Mouse (Mus musculus): ENCODE results near the gene Hmgn3. TPM values are rescaled to one million over a fixed set of nuclear protein-coding genes. Genes with fewer than 3 reads are reported as not detected.
A peak's percentile ranks its signal among the peaks of the same experiment; 100 is the strongest.
"Not testable (repeated sequence)": the region's sequence is repeated elsewhere in the genome, so short reads cannot be mapped to it uniquely, and the experiment has no call there.

Gene Hmgn3
- 110 and 116 TPM in 2 replicates for polyA plus RNA-seq (2016; fragmentation: Nextera tagmentation; extraction: Ambion mirVana)

- Histone ChIP-seq H3K27me3 (ENCODE audit: insufficient read depth, poor library complexity, severe bottlenecking) (no peaks in the 10 kb centered on the region), H3K9me3 (no peaks in the 10 kb centered on the region), H3K27ac (peak within 1 kb of the TSS; percentile 79), H3K36me3 (no peaks in the 10 kb centered on the region), H3K4me1 (replicated peaks) (peaks cover 6% of the 10 kb centered on the region), H3K4me3 (peak within 1 kb of the TSS; percentile 70)
- DNase-seq (ENCODE audit: low spot score): peak; percentile 92
- WGBS: 9% methylated on average over 28 of the region's 28 CpGs
These were observed at the start of gene Hmgn3 for GRCm38 (mm10) chr9:83146446-83147188. Hmgn3 (minus strand) TSS chr9:83146685.

GRCm38 (mm10) chr9:83195765-83196164, 49.3 kb upstream of the Hmgn3 start:
- Histone ChIP-seq H3K36me3 (no peaks in the 10 kb centered on the region), H3K4me1 (replicated peaks) (no peaks in the 10 kb centered on the region), H3K27me3 (ENCODE audit: insufficient read depth, poor library complexity, severe bottlenecking) (no peaks in the 10 kb centered on the region), H3K4me3 (no peak overlapping the region), H3K27ac (no peak overlapping the region), H3K9me3 (no peaks in the 10 kb centered on the region)
- 83% methylated on average over 10 of the region's 10 CpGs for WGBS
- no peak for DNase-seq (ENCODE audit: low spot score)

- DNase-seq (ENCODE audit: low spot score): peak; percentile 12
- H3K4me3 ChIP-seq: no peak overlapping the region
- WGBS: 67% methylated on average over 6 of the region's 6 CpGs
- H3K27ac ChIP-seq: no peak overlapping the region
- H3K4me1 ChIP-seq (replicated peaks): no peaks in the 10 kb centered on the region
- no peaks in the 10 kb centered on the region for H3K9me3 ChIP-seq
- no peaks in the 10 kb centered on the region for H3K27me3 ChIP-seq (ENCODE audit: insufficient read depth, poor library complexity, severe bottlenecking)
- no peaks in the 10 kb centered on the region for H3K36me3 ChIP-seq
These were observed 48.5 kb upstream of the Hmgn3 start for GRCm38 (mm10) chr9:83195007-83195406.

GRCm38 (mm10) chr9:83187752-83188151, 41.3 kb upstream of the Hmgn3 start:
- Histone ChIP-seq H3K9me3 (no peaks in the 10 kb centered on the region), H3K27ac (no peak overlapping the region), H3K4me1 (replicated peaks) (no peaks in the 10 kb centered on the region), H3K27me3 (ENCODE audit: insufficient read depth, poor library complexity, severe bottlenecking) (no peaks in the 10 kb centered on the region), H3K36me3 (no peaks in the 10 kb centered on the region), H3K4me3 (no peak overlapping the region)
- no peak for DNase-seq (ENCODE audit: low spot score)
- whole genome bisulfite sequencing: 85% methylated on average over 2 of the region's 2 CpGs

- H3K27me3 ChIP-seq (ENCODE audit: insufficient read depth, poor library complexity, severe bottlenecking): no peaks in the 10 kb centered on the region
- DNase-seq (ENCODE audit: low spot score): peak; percentile 80
- H3K27ac ChIP-seq: peak overlapping the region; percentile 79
- peaks cover 3% of the 10 kb centered on the region; the same call in 1 of the 2 replicates for H3K9me3 ChIP-seq
- peaks cover 6% of the 10 kb centered on the region for H3K4me1 ChIP-seq (replicated peaks)
- WGBS: 4% methylated on average over 53 of the region's 53 CpGs
- peak overlapping the region; percentile 70 for H3K4me3 ChIP-seq
- 0 out of 2 replicates have a peak, but pooled peaks cover 2% of the 10 kb centered on the region for H3K36me3 ChIP-seq
These were observed 667 bp downstream of the Hmgn3 start for GRCm38 (mm10) chr9:83145591-83146445.

- no peak for DNase-seq (ENCODE audit: low spot score)
- WGBS: 94% methylated on average over 4 of the region's 4 CpGs
- Histone ChIP-seq H3K4me3 (no peak overlapping the region), H3K4me1 (replicated peaks) (peaks cover 6% of the 10 kb centered on the region), H3K27ac (no peak overlapping the region), H3K27me3 (ENCODE audit: insufficient read depth, poor library complexity, severe bottlenecking) (no peaks in the 10 kb centered on the region), H3K36me3 (no peaks in the 10 kb centered on the region), H3K9me3 (0 out of 2 replicates have a peak, but pooled peaks cover 3% of the 10 kb centered on the region)
These were observed 16.7 kb downstream of the Hmgn3 start for GRCm38 (mm10) chr9:83129831-83130230.

GRCm38 (mm10) chr9:83127840-83128239, 18.6 kb downstream of the Hmgn3 start:
- no peaks in the 10 kb centered on the region for H3K27me3 ChIP-seq (ENCODE audit: insufficient read depth, poor library complexity, severe bottlenecking)
- 72% methylated on average over 7 of the region's 7 CpGs for WGBS
- 0 out of 2 replicates have a peak, but pooled peaks cover 3% of the 10 kb centered on the region for H3K9me3 ChIP-seq
- no peaks in the 10 kb centered on the region for H3K36me3 ChIP-seq
- no peak for DNase-seq (ENCODE audit: low spot score)
- H3K4me3 ChIP-seq: no peak overlapping the region
- H3K27ac ChIP-seq: no peak overlapping the region
- peaks cover 6% of the 10 kb centered on the region for H3K4me1 ChIP-seq (replicated peaks)

GRCm38 (mm10) chr9:83126482-83126881, 20.0 kb downstream of the Hmgn3 start:
- not testable (repeated sequence) for H3K4me1 ChIP-seq (replicated peaks); H3K9me3 ChIP-seq; DNase-seq (ENCODE audit: low spot score); H3K36me3 ChIP-seq; H3K27me3 ChIP-seq (ENCODE audit: insufficient read depth, poor library complexity, severe bottlenecking); H3K27ac ChIP-seq; H3K4me3 ChIP-seq
- 92% methylated on average over 6 of the region's 6 CpGs for WGBS

- no peak for DNase-seq (ENCODE audit: low spot score)
- no peak overlapping the region for H3K27ac ChIP-seq
- H3K9me3 ChIP-seq: no peaks in the 10 kb centered on the region
- H3K4me1 ChIP-seq (replicated peaks): no peaks in the 10 kb centered on the region
- H3K36me3 ChIP-seq: no peaks in the 10 kb centered on the region
- no peak overlapping the region for H3K4me3 ChIP-seq
- 92% methylated on average over 2 of the region's 2 CpGs for WGBS
- no peaks in the 10 kb centered on the region for H3K27me3 ChIP-seq (ENCODE audit: insufficient read depth, poor library complexity, severe bottlenecking)
These were observed 27.3 kb downstream of the Hmgn3 start for GRCm38 (mm10) chr9:83119211-83119610.

GRCm38 (mm10) chr9:83117486-83117885, 29.0 kb downstream of the Hmgn3 start:
- Histone ChIP-seq H3K4me1 (replicated peaks) (no peaks in the 10 kb centered on the region), H3K27ac (no peak overlapping the region), H3K9me3 (no peaks in the 10 kb centered on the region), H3K4me3 (no peak overlapping the region), H3K27me3 (ENCODE audit: insufficient read depth, poor library complexity, severe bottlenecking) (no peaks in the 10 kb centered on the region), H3K36me3 (no peaks in the 10 kb centered on the region)
- DNase-seq (ENCODE audit: low spot score): no peak
- 88% methylated on average over 7 of the region's 7 CpGs for WGBS

- Histone ChIP-seq H3K36me3 (no peaks in the 10 kb centered on the region), H3K27ac (no peak overlapping the region), H3K4me1 (replicated peaks) (no peaks in the 10 kb centered on the region), H3K27me3 (ENCODE audit: insufficient read depth, poor library complexity, severe bottlenecking) (no peaks in the 10 kb centered on the region), H3K9me3 (no peaks in the 10 kb centered on the region), H3K4me3 (no peak overlapping the region)
- no peak for DNase-seq (ENCODE audit: low spot score)
- WGBS: 96% methylated on average over 15 of the region's 15 CpGs
These were observed 29.6 kb downstream of the Hmgn3 start for GRCm38 (mm10) chr9:83116774-83117474.

GRCm38 (mm10) chr9:83115676-83116075, 30.8 kb downstream of the Hmgn3 start:
- H3K27ac ChIP-seq: no peak overlapping the region
- no peaks in the 10 kb centered on the region for H3K4me1 ChIP-seq (replicated peaks)
- 93% methylated on average over 2 of the region's 2 CpGs for WGBS
- no peaks in the 10 kb centered on the region for H3K9me3 ChIP-seq
- no peaks in the 10 kb centered on the region for H3K36me3 ChIP-seq
- no peak for DNase-seq (ENCODE audit: low spot score)
- no peaks in the 10 kb centered on the region for H3K27me3 ChIP-seq (ENCODE audit: insufficient read depth, poor library complexity, severe bottlenecking)
- no peak overlapping the region for H3K4me3 ChIP-seq
